In the genomic region with DNA sequence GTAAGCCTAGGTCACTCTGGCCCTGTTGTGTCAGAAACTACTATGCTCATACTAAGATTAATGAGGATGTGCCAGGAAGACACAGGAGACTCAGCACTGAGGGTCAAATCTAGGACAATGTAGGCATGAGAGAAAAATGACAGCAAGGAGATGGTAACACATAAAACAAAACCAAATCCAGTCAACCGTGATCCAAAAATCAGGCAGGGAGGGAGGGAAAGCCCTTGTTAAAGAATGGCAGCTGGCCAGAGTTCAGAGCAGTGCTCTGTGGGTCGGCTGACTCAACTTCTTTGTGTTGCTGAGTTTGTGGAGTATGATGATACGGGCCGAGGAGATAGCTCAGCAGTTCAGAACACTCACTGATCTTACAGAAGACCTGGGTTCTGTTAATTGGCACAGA, we compare ENCODE assay signal across 15 mouse cellular contexts. TPM values are rescaled to one million over a fixed set of nuclear protein-coding genes. Genes with fewer than 3 reads are reported as not detected.
DNase-seq lines count a peak whose midpoint lies in the region.
"Had no signal": no experiment of that assay in that cellular context is flagged by ENCODE, and none has a peak within 500 bp of the region (broad histone marks: within the 10 kb centered on the region; RNA-seq: fewer than 3 reads in every experiment).

No protein-coding gene starts in this region.

- DNase-seq in adrenal gland, adult 2 months = peak; percentile 52
- no peak for DNase-seq in adrenal gland, postnatal 4 days (ENCODE audit: low spot score in 2 of 2)
- DNase-seq in MN1 (ENCODE audit: low spot score) = peak; percentile 58
- DNase-seq in adrenal gland, postnatal 10 days = peak; percentile 3
- DNase-seq in retina, postnatal 1 day = peak; percentile 93
- no peak for DNase-seq in frontal cortex, postnatal 10 days (ENCODE audit: low spot score in 2 of 2)
- no peak for DNase-seq in gastrocnemius, adult 8-10 months (ENCODE audit: low spot score in 2 of 2)
- DNase-seq: cerebellum, adult 9-10 months; cerebellum, postnatal 36 days; gastrocnemius, adult 2 months; heart, postnatal 14 days; kidney, adult 2 months; kidney, postnatal 10 days; layer of hippocampus, postnatal 36 days; thymus, postnatal 4 days had no signal

RNA-seq across cellular contexts. Expression of gene Bms1, which starts 12.9 kb away (rescaled TPM):
- 10 to 100 TPM; 25.6 to 26.2 TPM for total RNA-seq in adrenal gland, adult 2 months (2021)
- 1.3 and 1.4 TPM in 2 replicates for polyA plus RNA-seq in adrenal gland, adult 2 months (2012; rRNA removed)
- total RNA-seq in adrenal gland, postnatal 4 days (2021) = 10 to 100 TPM; 33.1 to 35.9 TPM
- 10 to 100 TPM; 29.4 to 31.9 TPM for total RNA-seq in adrenal gland, postnatal 10 days (2021)
- 10 to 100 TPM; 20.7 to 25.5 (median 24.0) TPM for total RNA-seq in gastrocnemius, adult 8-10 months (2022)

RNA-seq across cellular contexts. Expression of gene Zfp248, which starts 48.9 kb away (rescaled TPM):
- total RNA-seq in adrenal gland, adult 2 months (2021) = 1 to 10 TPM; 2.9 to 3.5 TPM
- polyA plus RNA-seq in adrenal gland, adult 2 months (2012; rRNA removed) = 0.35 and 0.46 TPM in 2 replicates
- 1 to 10 TPM; 5.5 to 6.7 TPM for total RNA-seq in adrenal gland, postnatal 4 days (2021)
- 1 to 10 TPM; 3.2 to 4.2 TPM for total RNA-seq in adrenal gland, postnatal 10 days (2021)
- 1 to 10 TPM; 1.2 to 1.6 (median 1.4) TPM for total RNA-seq in gastrocnemius, adult 8-10 months (2022)

Comparison
In these comparisons a context has a peak if more than half of its experiments do, and no peak if none do; other contexts are left out.
1. DNase-seq: peak in adrenal gland, adult 2 months (single experiment), MN1 (single experiment), adrenal gland, postnatal 10 days (single experiment) and retina, postnatal 1 day (single experiment); none in adrenal gland, postnatal 4 days (0 of 2), frontal cortex, postnatal 10 days (0 of 2) and gastrocnemius, adult 8-10 months (0 of 2).